Mouse (Mus musculus) cerebellum, adult 8-10 months (tissue): Measurements from ENCODE around the gene Mamdc2.
A peak's percentile ranks its signal among the peaks of the same experiment; 100 is the strongest.
"Not testable (repeated sequence)": the region's sequence is repeated elsewhere in the genome, so short reads cannot be mapped to it uniquely, and the experiment has no call there.

Experiments used
- DNase-seq: peaks from one replicate; pipeline ENCODE4 v3.0.0; 2022

Gene Mamdc2

GRCm38 (mm10) chr19:23447988-23448497 lies at the start of gene Mamdc2:
TSS of gene Mamdc2 (minus strand) at chr19:23448442.
- peak; percentile 30 for DNase-seq

- DNase-seq, result no peak
Measured at GRCm38 (mm10) chr19:23498011-23498410, 49.8 kb upstream of the Mamdc2 start.

- DNase-seq, result no peak
Measured at GRCm38 (mm10) chr19:23497171-23497917, 49.1 kb upstream of the Mamdc2 start.

- DNase-seq, result no peak
Measured at GRCm38 (mm10) chr19:23496536-23496935, 48.3 kb upstream of the Mamdc2 start.

- no peak for DNase-seq
Measured at GRCm38 (mm10) chr19:23492663-23493062, 44.4 kb upstream of the Mamdc2 start.

- DNase-seq, result not testable (repeated sequence)
Measured at GRCm38 (mm10) chr19:23490703-23491102, 42.5 kb upstream of the Mamdc2 start.

- no peak for DNase-seq
Measured at GRCm38 (mm10) chr19:23489780-23490179, 41.5 kb upstream of the Mamdc2 start.

- no peak for DNase-seq
Measured at GRCm38 (mm10) chr19:23487421-23487820, 39.2 kb upstream of the Mamdc2 start.

- no peak for DNase-seq
Measured at GRCm38 (mm10) chr19:23486631-23487270, 38.5 kb upstream of the Mamdc2 start.

- DNase-seq, result no peak
Measured at GRCm38 (mm10) chr19:23485940-23486600, 37.8 kb upstream of the Mamdc2 start.

GRCm38 (mm10) chr19:23482571-23482970 lies 34.3 kb upstream of the Mamdc2 start:
- DNase-seq, result not testable (repeated sequence)

GRCm38 (mm10) chr19:23479597-23479967 lies 31.3 kb upstream of the Mamdc2 start:
- DNase-seq, result no peak

GRCm38 (mm10) chr19:23478895-23479596 lies 30.8 kb upstream of the Mamdc2 start:
- peak; percentile 37 for DNase-seq

GRCm38 (mm10) chr19:23477826-23478225 lies 29.6 kb upstream of the Mamdc2 start:
- DNase-seq, result no peak

- no peak for DNase-seq
Measured at GRCm38 (mm10) chr19:23467866-23468265, 19.6 kb upstream of the Mamdc2 start.

GRCm38 (mm10) chr19:23467011-23467410 lies 18.8 kb upstream of the Mamdc2 start:
- no peak for DNase-seq

- no peak for DNase-seq
Measured at GRCm38 (mm10) chr19:23457492-23457891, 9.2 kb upstream of the Mamdc2 start.

GRCm38 (mm10) chr19:23451361-23451760 lies 3.1 kb upstream of the Mamdc2 start:
- DNase-seq, result no peak

GRCm38 (mm10) chr19:23447221-23447987 lies 838 bp downstream of the Mamdc2 start:
- DNase-seq, result peak; percentile 22

- DNase-seq, result peak; percentile 18
Measured at GRCm38 (mm10) chr19:23444910-23445845, 3.1 kb downstream of the Mamdc2 start.

GRCm38 (mm10) chr19:23435731-23436130 lies 12.5 kb downstream of the Mamdc2 start:
- no peak for DNase-seq
